ENCODE assay signal across 33 mouse cellular contexts in the genomic region with DNA sequence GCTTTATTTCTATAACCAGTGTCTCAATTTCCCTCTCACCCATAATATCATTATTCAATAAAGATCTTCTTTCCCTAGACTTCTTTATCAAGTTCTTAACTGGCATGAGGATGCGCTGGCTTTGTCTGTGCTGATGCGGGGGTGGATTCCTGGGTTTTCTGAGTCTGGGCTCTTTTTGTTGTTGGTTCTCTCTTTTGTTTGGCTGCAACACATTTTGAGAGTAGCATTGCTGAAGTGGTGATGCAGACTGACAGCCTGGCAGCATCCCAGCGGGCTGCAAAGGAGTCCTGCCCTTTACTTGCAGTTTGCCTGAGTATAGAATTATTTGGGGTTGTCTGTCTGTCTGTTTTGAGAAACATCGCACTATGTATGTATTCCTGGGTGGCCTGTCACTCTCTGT. TPM values are rescaled to one million over a fixed set of nuclear protein-coding genes. Genes with fewer than 3 reads are reported as not detected.
"Had no signal": no experiment of that assay in that cellular context is flagged by ENCODE, and none has a peak within 500 bp of the region (broad histone marks: within the 10 kb centered on the region; RNA-seq: fewer than 3 reads in every experiment).

No protein-coding gene starts in this region.

- H3K4me3 ChIP-seq: limb, embryonic 10.5 days; limb, embryonic 12.5 days; limb, embryonic 13.5 days; limb, embryonic 15.5 days; liver, embryonic 12.5 days; liver, embryonic 13.5 days; liver, embryonic 15.5 days; lung, embryonic 15.5 days; megakaryocyte, embryonic 14.5 days; midbrain, embryonic 10.5 days; midbrain, embryonic 12.5 days; midbrain, embryonic 13.5 days; midbrain, embryonic 15.5 days; myocyte; neural tube, embryonic 12.5 days had no signal

- H3K4me1 ChIP-seq: limb, embryonic 12.5 days; liver, embryonic 12.5 days; liver, embryonic 13.5 days; liver, embryonic 15.5 days had no signal

- H3K27ac ChIP-seq: limb, embryonic 10.5 days; limb, embryonic 12.5 days; limb, embryonic 13.5 days; limb, embryonic 15.5 days; liver, embryonic 12.5 days; liver, embryonic 13.5 days; liver, embryonic 14.5 days; liver, embryonic 15.5 days; lung, embryonic 15.5 days; macrophage; midbrain, embryonic 10.5 days; midbrain, embryonic 12.5 days; midbrain, embryonic 13.5 days; midbrain, embryonic 15.5 days; neural tube, embryonic 12.5 days had no signal

- H3K9me3 ChIP-seq: limb, embryonic 10.5 days; limb, embryonic 12.5 days; limb, embryonic 13.5 days; limb, embryonic 15.5 days; liver, embryonic 12.5 days; liver, embryonic 13.5 days; liver, embryonic 15.5 days; lung, embryonic 15.5 days; megakaryocyte, embryonic 14.5 days; midbrain, embryonic 10.5 days; midbrain, embryonic 12.5 days; midbrain, embryonic 13.5 days; midbrain, embryonic 15.5 days; neural tube, embryonic 12.5 days had no signal

- H3K36me3 ChIP-seq: limb, embryonic 10.5 days; limb, embryonic 12.5 days; limb, embryonic 13.5 days; limb, embryonic 15.5 days; liver, embryonic 12.5 days; liver, embryonic 13.5 days; liver, embryonic 15.5 days; lung, embryonic 15.5 days; midbrain, embryonic 10.5 days; midbrain, embryonic 12.5 days; midbrain, embryonic 13.5 days; midbrain, embryonic 15.5 days; neural tube, embryonic 12.5 days had no signal

- DNase-seq: left cerebral cortex, postnatal 4 days; liver; liver, embryonic 13.5 days; liver, postnatal 0 days; lung, adult 18-20 months; lung, adult 2 months; lung, embryonic 14.5 days; lung, postnatal 10 days; lung, postnatal 14 days; lung, postnatal 36 days; lung, postnatal 4 days; midbrain, embryonic 14.5 days had no signal

RNA-seq across cellular contexts. Expression of a gene that starts 42.6 kb away (rescaled TPM):
- total RNA-seq: megakaryocyte, adult 5-6 weeks; megakaryocyte-erythroid progenitor cell, adult 5-6 weeks had no signal
- polyA plus RNA-seq: liver, adult 2 months; liver, embryonic 11.5 days; liver, embryonic 12.5 days; liver, embryonic 13.5 days; liver, embryonic 15.5 days; macrophage; myocyte; neural tube, embryonic 11.5 days had no signal
